Comparison of ENCODE assay signal across 11 mouse cellular contexts in the genomic region with DNA sequence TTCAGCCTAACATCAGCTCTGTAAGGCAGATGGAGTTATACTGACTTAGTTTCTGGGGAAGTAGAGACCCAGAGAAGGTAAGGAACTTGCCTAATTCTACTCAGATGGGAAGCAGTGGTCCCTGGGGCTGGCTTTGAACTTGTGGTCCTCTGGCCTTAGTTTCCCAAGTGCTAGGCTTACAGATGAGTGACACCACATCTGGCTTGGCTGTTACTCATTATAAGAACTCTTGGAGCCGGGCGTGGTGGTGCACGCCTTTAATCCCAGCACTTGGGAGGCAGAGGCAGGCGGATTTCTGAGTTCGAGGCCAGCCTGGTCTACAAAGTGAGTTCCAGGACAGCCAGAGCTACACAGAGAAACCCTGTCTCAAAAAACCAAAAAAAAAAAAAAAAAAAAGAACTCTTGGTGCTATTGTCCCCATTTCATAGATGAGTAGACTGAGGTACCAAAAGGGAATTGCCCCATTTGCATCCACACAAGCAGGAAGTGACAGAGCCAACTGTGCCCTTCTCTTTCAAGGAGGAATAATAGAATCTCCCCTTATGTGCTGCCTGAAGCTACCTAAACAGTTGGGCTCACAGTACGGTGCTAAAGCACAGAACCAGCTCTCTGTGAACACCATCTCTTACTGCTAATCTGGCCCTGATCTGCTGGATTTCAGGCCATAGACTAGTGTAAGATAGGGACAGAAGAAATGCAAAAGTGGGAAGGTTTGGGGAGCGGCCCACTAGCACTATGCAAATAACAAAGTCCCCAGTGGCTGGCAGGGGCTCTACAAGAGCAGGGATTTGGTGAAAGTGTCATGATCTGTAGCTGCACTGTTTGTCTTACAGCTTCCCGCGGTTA. TPM values are rescaled to one million over a fixed set of nuclear protein-coding genes. Genes with fewer than 3 reads are reported as not detected.
DNase-seq lines count a peak whose midpoint lies in the region; ATAC-seq and TF ChIP-seq lines count a peak whose summit lies in the region.
"Had no signal": no experiment of that assay in that cellular context is flagged by ENCODE, and none has a peak within 500 bp of the region (broad histone marks: within the 10 kb centered on the region; RNA-seq: fewer than 3 reads in every experiment).

No protein-coding gene starts in this region.

- H3K4me2 ChIP-seq in kidney, embryonic 14.5 days (replicated peaks; ENCODE audit: low read depth, low read length), result peak overlapping the region; percentile 29
- H3K4me2 ChIP-seq in embryonic facial prominence, embryonic 15.5 days (replicated peaks), result peak overlapping the region; percentile 34
- H3K4me2 ChIP-seq in liver, embryonic 16.5 days (ENCODE audit: low read depth, low read length), result peak overlapping the region; percentile 28
- H3K4me2 ChIP-seq: forebrain, embryonic 12.5 days had no signal

- H3K9ac ChIP-seq in kidney, embryonic 14.5 days (ENCODE audit: low read depth, low read length), result no peak overlapping the region; the same call in 1 of the 2 replicates
- no peak overlapping the region for H3K9ac ChIP-seq in MEL (ENCODE audit: control insufficient read depth, low read depth, low read length, poor library complexity, severe bottlenecking)
- no peak overlapping the region for H3K9ac ChIP-seq in embryonic facial prominence, embryonic 15.5 days
- peak overlapping the region; percentile 11; the same call in 1 of the 2 replicates for H3K9ac ChIP-seq in liver, embryonic 16.5 days (ENCODE audit: low read depth, low read length)
- H3K9ac ChIP-seq: forebrain, embryonic 12.5 days had no signal

- no peak overlapping the region; the same call in 1 of the 2 replicates for H3K4me3 ChIP-seq in kidney, embryonic 14.5 days (ENCODE audit: low read length)
- H3K4me3 ChIP-seq in MEL (ENCODE audit: control insufficient read depth in 1 of 2, insufficient read depth in 1 of 2, low read depth in 2 of 2, low read length in 2 of 2), result no peak overlapping the region
- H3K4me3 ChIP-seq in embryonic facial prominence, embryonic 15.5 days (replicated peaks), result peak overlapping the region; percentile 14; the same call in 1 of the 2 replicates
- H3K4me3 ChIP-seq in liver, embryonic 16.5 days (ENCODE audit: low read depth, low read length), result peak overlapping the region; percentile 37
- H3K4me3 ChIP-seq: forebrain, embryonic 12.5 days had no signal

- TF ChIP-seq RAD21 in MEL (IDR thresholded peaks at IDR 0.05; ENCODE audit: low read depth, low read length), result no peak

- H3K27me3 ChIP-seq in kidney, embryonic 14.5 days (ENCODE audit: control insufficient read depth, insufficient read depth, low read length), result no peaks in the 10 kb centered on the region
- no peaks in the 10 kb centered on the region for H3K27me3 ChIP-seq in MEL (ENCODE audit: control insufficient read depth in 1 of 2, insufficient read depth in 2 of 2, low read length in 2 of 2)
- H3K27me3 ChIP-seq in embryonic facial prominence, embryonic 15.5 days, result no peaks in the 10 kb centered on the region
- H3K27me3 ChIP-seq in liver, embryonic 16.5 days (ENCODE audit: control insufficient read depth, insufficient read depth, low read depth, low read length), result no peaks in the 10 kb centered on the region
- H3K27me3 ChIP-seq: Patski had no signal

- no peak for TF ChIP-seq CTCF in MEL (IDR thresholded peaks at IDR 0.05 in 2 of 3, conservative IDR thresholded peaks at IDR 0.05 in 1 of 3; ENCODE audit: control insufficient read depth in 1 of 3, insufficient read depth in 1 of 3, low read depth in 2 of 3, low read length in 3 of 3, poor library complexity in 1 of 3, severe bottlenecking in 1 of 3)

- TF ChIP-seq POLR2A in MEL (IDR thresholded peaks at IDR 0.05; ENCODE audit: control insufficient read depth in 1 of 2, insufficient read depth in 1 of 2, low read depth in 1 of 2, low read length in 2 of 2, poor library complexity in 1 of 2), result no peak; a peak in 2 of 4 replicates

- DNase-seq in kidney, adult 8-10 months, result no peak
- peak; percentile 48 for DNase-seq in MEL (ENCODE audit: low read depth, low spot score)
- DNase-seq in adrenal gland, adult 2 months, result no peak
- DNase-seq in layer of hippocampus, adult 9-11 months, result no peak
- DNase-seq in embryo, embryonic 10.5 days (ENCODE audit: low spot score), result no peak
- DNase-seq: thymus, postnatal 25 days had no signal

- TF ChIP-seq EP300 in MEL (IDR thresholded peaks at IDR 0.05; ENCODE audit: low read depth in 1 of 2, low read length in 2 of 2), result no peak

- 64% methylated on average over 8 of the region's 9 CpGs for WGBS in kidney, embryonic 14.5 days
- 61% methylated on average over 9 of the region's 9 CpGs for WGBS in embryonic facial prominence, embryonic 15.5 days
- 55% methylated on average over 8 of the region's 9 CpGs for WGBS in liver, embryonic 16.5 days (ENCODE audit: insufficient replicate concordance)

- ATAC-seq in kidney, embryonic 14.5 days (ENCODE audit: low FRiP score, low TSS enrichment), result no peak
- no peak for ATAC-seq in embryonic facial prominence, embryonic 15.5 days (ENCODE audit: insufficient number of reproducible peaks, low FRiP score, low TSS enrichment, low read depth)
- ATAC-seq in liver, embryonic 16.5 days (ENCODE audit: low read depth), result peak; percentile 55
- ATAC-seq: Patski had no signal

- H3K9me3 ChIP-seq in kidney, embryonic 14.5 days (ENCODE audit: control insufficient read depth, low read length), result no peaks in the 10 kb centered on the region
- H3K9me3 ChIP-seq in MEL (replicated peaks; ENCODE audit: insufficient read depth, low read length), result no peaks in the 10 kb centered on the region
- H3K9me3 ChIP-seq in embryonic facial prominence, embryonic 15.5 days (replicated peaks), result no peaks in the 10 kb centered on the region
- no peaks in the 10 kb centered on the region for H3K9me3 ChIP-seq in liver, embryonic 16.5 days (replicated peaks; ENCODE audit: control insufficient read depth, low read length)
- H3K9me3 ChIP-seq: forebrain, embryonic 12.5 days had no signal

- H3K4me1 ChIP-seq in kidney, embryonic 14.5 days (ENCODE audit: control insufficient read depth, insufficient read depth, low read length), result peaks cover 5% of the 10 kb centered on the region
- H3K4me1 ChIP-seq in MEL (ENCODE audit: control insufficient read depth in 1 of 2, insufficient read depth in 2 of 2, low read length in 2 of 2), result peaks cover 0 to 9% of the 10 kb centered on the region in 2 experiments; a peak in 2 of 4 replicates
- peaks cover 13% of the 10 kb centered on the region for H3K4me1 ChIP-seq in embryonic facial prominence, embryonic 15.5 days
- peaks cover 23% of the 10 kb centered on the region for H3K4me1 ChIP-seq in liver, embryonic 16.5 days (ENCODE audit: control insufficient read depth, low read depth, low read length)

- peaks cover 10% of the 10 kb centered on the region for H3K79me2 ChIP-seq in MEL (ENCODE audit: control insufficient read depth, insufficient read depth, low read length, poor library complexity)

- no peak overlapping the region for H3K27ac ChIP-seq in kidney, embryonic 14.5 days (ENCODE audit: low read depth, low read length)
- no peak overlapping the region for H3K27ac ChIP-seq in MEL (ENCODE audit: control insufficient read depth, low read depth, low read length)
- no peak overlapping the region for H3K27ac ChIP-seq in embryonic facial prominence, embryonic 15.5 days (replicated peaks)
- H3K27ac ChIP-seq in liver, embryonic 16.5 days (ENCODE audit: low read length), result peak overlapping the region; percentile 83
- H3K27ac ChIP-seq: forebrain, embryonic 12.5 days had no signal

- H3K36me3 ChIP-seq in kidney, embryonic 14.5 days (ENCODE audit: control insufficient read depth, insufficient read depth, low read length), result no peaks in the 10 kb centered on the region
- peaks cover 0 to 6% of the 10 kb centered on the region in 2 experiments; a peak in 1 of 4 replicates for H3K36me3 ChIP-seq in MEL (ENCODE audit: control insufficient read depth in 1 of 2, insufficient read depth in 2 of 2, low read length in 2 of 2)
- no peaks in the 10 kb centered on the region for H3K36me3 ChIP-seq in embryonic facial prominence, embryonic 15.5 days
- H3K36me3 ChIP-seq in liver, embryonic 16.5 days (ENCODE audit: control insufficient read depth, insufficient read depth), result no peaks in the 10 kb centered on the region
- H3K36me3 ChIP-seq: forebrain, embryonic 12.5 days had no signal

TF ChIP-seq in MEL, 35 proteins besides CTCF, POLR2A, EP300 and RAD21 (continues in another document):
- no peak for TF ChIP-seq ZC3H11A (IDR thresholded peaks at IDR 0.05; ENCODE audit: low read depth, low read length)
- no peak; the same call in 1 of the 2 replicates for TF ChIP-seq CHD2 (IDR thresholded peaks at IDR 0.05; ENCODE audit: low read length)
- no peak for TF ChIP-seq NELFE (IDR thresholded peaks at IDR 0.05; ENCODE audit: low read depth, low read length)
- no peak for TF ChIP-seq KAT2A (conservative IDR thresholded peaks at IDR 0.05; ENCODE audit: low read depth, low read length)
- TF ChIP-seq GABPA (IDR thresholded peaks at IDR 0.05; ENCODE audit: low read depth, low read length), result no peak
- TF ChIP-seq ZNF384 (IDR thresholded peaks at IDR 0.05; ENCODE audit: low read depth, low read length), result no peak
- no peak for TF ChIP-seq MXI1 (IDR thresholded peaks at IDR 0.05; ENCODE audit: low read depth, low read length)
- no peak for TF ChIP-seq MAZ (IDR thresholded peaks at IDR 0.05; ENCODE audit: low read depth, low read length)
- no peak for TF ChIP-seq MYB (IDR thresholded peaks at IDR 0.05; ENCODE audit: low read depth, low read length)

RNA-seq across cellular contexts. Expression of a gene that starts 0.6 kb away (rescaled TPM):
- 0.04 and 0.53 TPM in 2 replicates for polyA plus RNA-seq in kidney, embryonic 14.5 days (2014; fragmentation: Nextera tagmentation; extraction: Ambion mirVana)
- total RNA-seq in MEL (2012; rRNA removed), result 0.12 TPM in 1 of 2 replicates, not detected in the other
- under 1 TPM in 1 of 2 experiments, not detected in 1; 0.04 TPM for polyA plus RNA-seq in MEL (2012; ENCODE audit: insufficient read depth in 1 of 2, insufficient read length in 2 of 2, low read depth in 1 of 2, low replicate concordance in 2 of 2, missing spikeins in 1 of 2)
- 0.23 and 0.33 TPM in 2 replicates for polyA plus RNA-seq in embryonic facial prominence, embryonic 15.5 days (2015; fragmentation: Nextera tagmentation; extraction: Ambion mirVana)
- 16.9 and 19.2 TPM in 2 replicates for polyA plus RNA-seq in liver, embryonic 16.5 days (2015; fragmentation: Nextera tagmentation; extraction: Ambion mirVana)
- under 1 TPM; 0.14 to 0.66 TPM for total RNA-seq in adrenal gland, adult 2 months (2021)
- polyA plus RNA-seq in adrenal gland, adult 2 months (2012; rRNA removed), result 0.19 and 0.30 TPM in 2 replicates

RNA-seq across cellular contexts. Expression of a gene that starts 4.0 kb away (rescaled TPM):
- 23.7 and 24.5 TPM in 2 replicates for polyA plus RNA-seq in kidney, embryonic 14.5 days (2014; fragmentation: Nextera tagmentation; extraction: Ambion mirVana)
- total RNA-seq in MEL (2012; rRNA removed), result 159 and 197 TPM in 2 replicates
- 1,000 to 10,000 TPM in 1 of 2 experiments, 100 to 1,000 TPM in 1; 195 to 1,239 TPM for polyA plus RNA-seq in MEL (2012; ENCODE audit: insufficient read depth in 1 of 2, insufficient read length in 2 of 2, low read depth in 1 of 2, low replicate concordance in 2 of 2, missing spikeins in 1 of 2)
- 36.5 and 36.7 TPM in 2 replicates for polyA plus RNA-seq in embryonic facial prominence, embryonic 15.5 days (2015; fragmentation: Nextera tagmentation; extraction: Ambion mirVana)
- 22.0 and 23.4 TPM in 2 replicates for polyA plus RNA-seq in liver, embryonic 16.5 days (2015; fragmentation: Nextera tagmentation; extraction: Ambion mirVana)
- total RNA-seq in adrenal gland, adult 2 months (2021), result 10 to 100 TPM; 58.7 to 65.3 TPM
- polyA plus RNA-seq in adrenal gland, adult 2 months (2012; rRNA removed), result 25.1 and 34.3 TPM in 2 replicates

Comparison
In these comparisons a context has a peak if more than half of its experiments do, and no peak if none do; other contexts are left out.
1. H3K4me3 ChIP-seq: peak in embryonic facial prominence, embryonic 15.5 days (single experiment) and liver, embryonic 16.5 days (single experiment); none in kidney, embryonic 14.5 days (single experiment) and MEL (0 of 2).
2. RNA of a gene that starts 0.6 kb away (polyA plus RNA-seq): 16.9 to 19.2 TPM in liver, embryonic 16.5 days; 0.04 to 0.53 TPM in kidney, embryonic 14.5 days, 0.19 to 0.30 TPM in adrenal gland, adult 2 months, 0.23 to 0.33 TPM in embryonic facial prominence, embryonic 15.5 days and 0.04 TPM in MEL; every median in the first group is over 10 times any median in the second.
3. Peak in every context shown above with its lines, with median percentiles within 50 percentile points of each other: H3K4me2 ChIP-seq.